Mouse (Mus musculus) CH12.LX (cell line): Measurements from ENCODE around the gene Ank2. TPM values are rescaled to one million over a fixed set of nuclear protein-coding genes. Genes with fewer than 3 reads are reported as not detected.

Experiments
- DNase-seq: peaks from one replicate; pipeline ENCODE4 v3.0.0-alpha.2; 2013; ENCODE audit errors: extremely low read depth
- H3K27ac ChIP-seq: 2 replicates; pipeline ENCODE4 v1.5.1; 2012; ENCODE audit warnings: low read depth, mild to moderate bottlenecking, control low read depth, moderate library complexity; ENCODE audit not compliant: insufficient read depth
- H3K27me3 ChIP-seq: replicated peaks from 2 replicates; pipeline ENCODE3; 2012; ENCODE audit warnings: inconsistent platforms
- H3K36me3 ChIP-seq, 2 experiments: replicated peaks in 1 of 2; 2 replicates each; pipeline versions ENCODE3 to v1.6.1; 2012; ENCODE audit warnings: inconsistent platforms in 1 of 2, low read length in 1 of 2, mild to moderate bottlenecking in 1 of 2, mixed read lengths in 1 of 2, moderate library complexity in 1 of 2; ENCODE audit not compliant: control insufficient read depth in 1 of 2, insufficient read depth in 1 of 2
- H3K4me1 ChIP-seq, 2 experiments: 2 replicates each; pipeline ENCODE4 v1.6.1; 2012; ENCODE audit warnings: inconsistent platforms in 1 of 2, moderate library complexity in 1 of 2; ENCODE audit not compliant: insufficient read depth in 2 of 2, control insufficient read depth in 1 of 2
- H3K4me2 ChIP-seq: 2 replicates; pipeline ENCODE4 v1.6.1; 2012; ENCODE audit warnings: low read depth, mild to moderate bottlenecking, control low read depth; ENCODE audit not compliant: poor library complexity, insufficient read depth, severe bottlenecking
- H3K4me3 ChIP-seq, 3 experiments: fragments of 150-350 bp in 1 of 3; sonication (generic) in 1 of 3; replicated peaks in 1 of 3; 2 replicates each; pipeline versions ENCODE3 to v1.5.1; 2011 to 2012; ENCODE audit warnings: low read depth in 2 of 3, low read length in 2 of 3, mild to moderate bottlenecking in 2 of 3, moderate library complexity in 2 of 3, control low read depth in 1 of 3, improper control_type of control experiment in 1 of 3, inconsistent platforms in 1 of 3, mixed read lengths in 1 of 3; ENCODE audit not compliant: poor library complexity in 1 of 3
- H3K79me2 ChIP-seq: replicated peaks from 2 replicates; pipeline ENCODE4 v1.6.1; 2012; ENCODE audit warnings: mild to moderate bottlenecking, moderate library complexity; ENCODE audit not compliant: control insufficient read depth, poor library complexity, insufficient read depth, severe bottlenecking; ENCODE audit errors: extremely low read depth
- H3K9ac ChIP-seq: 2 replicates; pipeline ENCODE4 v1.6.1; 2012; ENCODE audit warnings: low read depth, mild to moderate bottlenecking, control low read depth, moderate library complexity; ENCODE audit not compliant: insufficient read depth
- H3K9me3 ChIP-seq: replicated peaks from 2 replicates; pipeline ENCODE3; 2012; ENCODE audit warnings: low read length, inconsistent platforms, mixed read lengths
- BHLHE40 ChIP-seq: IDR thresholded peaks from 2 replicates; pipeline ENCODE4 v1.6.1; 2011; ENCODE audit warnings: mild to moderate bottlenecking, low read depth, low read length, improper control_type of control experiment
- CHD1 ChIP-seq: IDR thresholded peaks from 2 replicates; pipeline ENCODE4 v1.6.1; 2012; ENCODE audit warnings: low read depth, low read length, improper control_type of control experiment, inconsistent platforms
- CHD2 ChIP-seq: IDR thresholded peaks from 2 replicates; pipeline ENCODE4 v1.6.1; 2011; ENCODE audit warnings: low read length, improper control_type of control experiment
- CTCF ChIP-seq, 2 experiments: IDR thresholded peaks in 1 of 2; conservative IDR thresholded peaks in 1 of 2; 2 replicates each; pipeline ENCODE4 v1.5.1; 2011 to 2012; ENCODE audit warnings: low read depth in 2 of 2, low read length in 2 of 2, improper control_type of control experiment in 1 of 2, inconsistent platforms in 1 of 2, mild to moderate bottlenecking in 1 of 2, moderate library complexity in 1 of 2
- EP300 ChIP-seq: IDR thresholded peaks from 2 replicates; pipeline ENCODE4 v1.6.1; 2011; ENCODE audit warnings: low read length, improper control_type of control experiment
- ETS1 ChIP-seq: conservative IDR thresholded peaks from 2 replicates; pipeline ENCODE4 v1.6.1; 2012; ENCODE audit warnings: low read depth, mild to moderate bottlenecking, inconsistent platforms, low read length, improper control_type of control experiment, moderate library complexity
- IRF4 ChIP-seq: IDR thresholded peaks from 2 replicates; pipeline ENCODE4 v1.6.1; 2014; ENCODE audit warnings: low read depth, mild to moderate bottlenecking, inconsistent platforms, low read length, improper control_type of control experiment
- JUND ChIP-seq: conservative IDR thresholded peaks from 2 replicates; pipeline ENCODE4 v1.6.1; 2011; ENCODE audit warnings: low read depth, low read length, improper control_type of control experiment
- KAT2A ChIP-seq: IDR thresholded peaks from 2 replicates; pipeline ENCODE4 v1.6.1; 2012; ENCODE audit warnings: low read length, improper control_type of control experiment, inconsistent platforms; ENCODE audit not compliant: insufficient replicate concordance
- MAFK ChIP-seq: IDR thresholded peaks from 2 replicates; pipeline ENCODE4 v1.6.1; 2011; ENCODE audit warnings: low read length, improper control_type of control experiment; ENCODE audit not compliant: insufficient replicate concordance
- MAX ChIP-seq: IDR thresholded peaks from 2 replicates; pipeline ENCODE4 v1.6.1; 2011; ENCODE audit warnings: low read length, improper control_type of control experiment
- MAZ ChIP-seq: IDR thresholded peaks from 2 replicates; pipeline ENCODE4 v1.6.1; 2012; ENCODE audit warnings: low read depth, mild to moderate bottlenecking, inconsistent platforms, low read length, improper control_type of control experiment, moderate library complexity
- MEF2A ChIP-seq: IDR thresholded peaks from 2 replicates; pipeline ENCODE4 v1.6.1; 2014; ENCODE audit warnings: low read depth, mild to moderate bottlenecking, inconsistent platforms, low read length, improper control_type of control experiment, borderline replicate concordance
- MXI1 ChIP-seq: IDR thresholded peaks from 2 replicates; pipeline ENCODE4 v1.6.1; 2011; ENCODE audit warnings: mild to moderate bottlenecking, low read depth, low read length, improper control_type of control experiment
- MYC ChIP-seq: IDR thresholded peaks from 2 replicates; pipeline ENCODE4 v1.6.1; 2011; ENCODE audit warnings: low read depth, mild to moderate bottlenecking, improper control_type of control experiment, low read length
- PAX5 ChIP-seq: IDR thresholded peaks from 2 replicates; pipeline ENCODE4 v1.6.1; 2012; ENCODE audit warnings: low read length, inconsistent platforms, mixed read lengths
- POLR2A ChIP-seq: IDR thresholded peaks from 2 replicates; pipeline ENCODE4 v1.6.1; 2011; ENCODE audit warnings: low read depth, mild to moderate bottlenecking, improper control_type of control experiment, low read length
- RAD21 ChIP-seq: IDR thresholded peaks from 2 replicates; pipeline ENCODE4 v1.6.1; 2011; ENCODE audit warnings: low read depth, mild to moderate bottlenecking, low read length, improper control_type of control experiment, moderate library complexity
- SMC3 ChIP-seq: IDR thresholded peaks from 2 replicates; pipeline ENCODE4 v1.6.1; 2011; ENCODE audit warnings: low read depth, low read length, improper control_type of control experiment
- TBP ChIP-seq: conservative IDR thresholded peaks from 2 replicates; pipeline ENCODE4 v1.6.1; 2011; ENCODE audit warnings: low read depth, low read length, improper control_type of control experiment
- USF2 ChIP-seq: conservative IDR thresholded peaks from 2 replicates; pipeline ENCODE4 v1.6.1; 2011; ENCODE audit warnings: low read depth, low read length, improper control_type of control experiment
- ZC3H11A ChIP-seq: IDR thresholded peaks from 2 replicates; pipeline ENCODE4 v1.6.1; 2012; ENCODE audit warnings: low read depth, mild to moderate bottlenecking, inconsistent platforms, low read length, improper control_type of control experiment
- ZKSCAN1 ChIP-seq: IDR thresholded peaks from 2 replicates; pipeline ENCODE4 v1.6.1; 2012; ENCODE audit warnings: low read depth, inconsistent platforms, low read length, improper control_type of control experiment, borderline replicate concordance
- ZNF384 ChIP-seq: IDR thresholded peaks from 2 replicates; pipeline ENCODE4 v1.6.1; 2012; ENCODE audit warnings: low read depth, low read length, improper control_type of control experiment, inconsistent platforms
- dilution Hi-C: fragments of 300-500 bp; cut with MboI; formaldehyde crosslinking; loops from 2 replicates; pipeline ENCODE4 v1.14.3; 2020; ENCODE audit warnings: low sequenced_read_pairs; ENCODE audit not compliant: extremely low pct_unique_long_range_greater_than_20kb, extremely low pct_ligation_motif_present
- in situ Hi-C: fragments of 300-500 bp; cut with MboI; formaldehyde crosslinking; loops from 3 replicates; pipeline ENCODE4 v1.14.3; 2019; ENCODE audit warnings: low sequenced_read_pairs, low pct_ligation_motif_present, low pct_unique_long_range_greater_than_20kb, mixed read lengths
- polyA plus RNA-seq: library from polyadenylated mRNA; unstranded; fragments of >175 nt; gene quantifications from 2 replicates; pipeline ENCODE4 v1.2.1, GENCODE M21; 2012; ENCODE audit warnings: low read depth; ENCODE audit not compliant: insufficient read length
- total RNA-seq, 2 experiments: library from RNA; depleted of rRNA; stranded (reverse); fragments of 300-350 nt in 1 of 2; fragments of >200 nt in 1 of 2; gene quantifications; 2 replicates each; pipeline ENCODE4 v1.2.3; 2012 to 2014

Gene Ank2
- total and polyA plus RNA-seq, 3 experiments = 3.9 to 20.9 (median 12.2) TPM

- H3K27me3 ChIP-seq = no peaks in the 10 kb centered on the region
- H3K4me2 ChIP-seq = no peak overlapping the region
- no peaks in the 10 kb centered on the region for H3K79me2 ChIP-seq
- no peaks in the 10 kb centered on the region for H3K36me3 ChIP-seq
- H3K9ac ChIP-seq = no peak overlapping the region
- peaks cover 7 to 24% of the 10 kb centered on the region in 2 experiments; a peak in 3 of 4 replicates for H3K4me1 ChIP-seq
- H3K27ac ChIP-seq = no peak overlapping the region
- in situ Hi-C loops (loop anchor here (10.0 kb wide), 2 partner anchors 102 to 132 kb away; no protein-coding TSS in a partner anchor), dilution Hi-C loops (no loop called here)
- no peak overlapping the region for H3K4me3 ChIP-seq
- DNase-seq = peak; percentile 82
- H3K9me3 ChIP-seq = no peaks in the 10 kb centered on the region
- no peak for TF ChIP-seq TBP
- no peak for TF ChIP-seq MEF2A
- TF ChIP-seq KAT2A = no peak
- TF ChIP-seq JUND = no peak
- TF ChIP-seq RAD21 = peak; percentile 92
- peak; percentile 68 to 91 for TF ChIP-seq CTCF (conservative IDR thresholded peaks at IDR 0.05 in 1 of 2, IDR thresholded peaks at IDR 0.05 in 1 of 2; ENCODE audit: low read depth in 2 of 2, low read length in 2 of 2)
- TF ChIP-seq SMC3 = peak; percentile 72
- TF ChIP-seq PAX5 = no peak
- peak; percentile 68 for TF ChIP-seq ZNF384
- TF ChIP-seq MXI1 = 0 out of 2 replicates have a peak, but pooled peaks have one; percentile 10
Observed at GRCm38 (mm10) chr3:127322870-127323269, 176.3 kb downstream of the Ank2 start.

- DNase-seq = peak; percentile 66
- no peak overlapping the region for H3K27ac ChIP-seq
- H3K4me3 ChIP-seq = no peak overlapping the region
- peak overlapping the region; percentile 55; the same call in 1 of the 2 replicates for H3K4me2 ChIP-seq
- H3K4me1 ChIP-seq = peaks cover 7 to 24% of the 10 kb centered on the region in 2 experiments; a peak in 3 of 4 replicates
- H3K27me3 ChIP-seq = no peaks in the 10 kb centered on the region
- in situ Hi-C loops (loop anchor here (10.0 kb wide), 2 partner anchors 103 to 133 kb away; no protein-coding TSS in a partner anchor), dilution Hi-C loops (no loop called here)
- no peaks in the 10 kb centered on the region for H3K79me2 ChIP-seq
- H3K9me3 ChIP-seq = no peaks in the 10 kb centered on the region
- TF ChIP-seq CHD1 = no peak
- no peak for TF ChIP-seq USF2
- TF ChIP-seq MAFK = 0 out of 2 replicates have a peak, but pooled peaks have one; percentile 3
- peak in 1 of 2 experiments; percentile 23; a peak in 2 of 4 replicates for TF ChIP-seq CTCF (conservative IDR thresholded peaks at IDR 0.05 in 1 of 2, IDR thresholded peaks at IDR 0.05 in 1 of 2; ENCODE audit: low read depth in 2 of 2, low read length in 2 of 2)
- 0 out of 2 replicates have a peak, but pooled peaks have one; percentile 3 for TF ChIP-seq SMC3
- TF ChIP-seq ETS1 = peak; percentile 54; the same call in 1 of the 2 replicates
- 0 out of 2 replicates have a peak, but pooled peaks have one; percentile 17 for TF ChIP-seq IRF4
- TF ChIP-seq ZC3H11A = no peak
- TF ChIP-seq MXI1 = peak; percentile 67; the same call in 1 of the 2 replicates
- TF ChIP-seq MAZ = no peak
- no peak for TF ChIP-seq POLR2A
- TF ChIP-seq RAD21 = no peak; the same call in 1 of the 2 replicates
- peak; percentile 78 for TF ChIP-seq MAX
- no peak for TF ChIP-seq ZNF384
- no peak for TF ChIP-seq ZKSCAN1
- TF ChIP-seq EP300 = no peak
- peak; percentile 99 for TF ChIP-seq BHLHE40
- TF ChIP-seq MYC = peak; percentile 82
- TF ChIP-seq CHD2 = no peak
- no peak overlapping the region for H3K9ac ChIP-seq
- H3K36me3 ChIP-seq = no peaks in the 10 kb centered on the region
Observed at GRCm38 (mm10) chr3:127321645-127322044, 177.5 kb downstream of the Ank2 start.
